Mouse (Mus musculus) CH12F3 (cell line): Measurements from ENCODE around the gene Cln5.

Source experiments
- in situ Hi-C: fragments of 300-500 bp; cut with MboI; formaldehyde crosslinking; loops from 2 replicates; pipeline ENCODE4 v1.14.3; 2020; ENCODE audit warnings: low sequenced_read_pairs

Gene Cln5

GRCm38 (mm10) chr14:103077272-103078005, 7.4 kb downstream of the Cln5 start:
- in situ Hi-C loops: no loop called here

GRCm38 (mm10) chr14:103078006-103078912, 8.2 kb downstream of the Cln5 start:
- in situ Hi-C loops: no loop called here

- in situ Hi-C loops: no loop called here
These were observed 9.4 kb downstream of the Cln5 start for GRCm38 (mm10) chr14:103079209-103079977.

GRCm38 (mm10) chr14:103085840-103086533, 16.0 kb downstream of the Cln5 start:
- in situ Hi-C loops: no loop called here

- in situ Hi-C loops: no loop called here
These were observed 16.8 kb downstream of the Cln5 start for GRCm38 (mm10) chr14:103086671-103087324.

- in situ Hi-C loops: no loop called here
These were observed 17.8 kb downstream of the Cln5 start for GRCm38 (mm10) chr14:103087846-103088245.

- in situ Hi-C loops: no loop called here
These were observed 18.6 kb downstream of the Cln5 start for GRCm38 (mm10) chr14:103088624-103089023.

GRCm38 (mm10) chr14:103093236-103093635, 23.2 kb downstream of the Cln5 start:
- in situ Hi-C loops: no loop called here

- in situ Hi-C loops: no loop called here
These were observed 23.7 kb downstream of the Cln5 start for GRCm38 (mm10) chr14:103093670-103094069.

- in situ Hi-C loops: no loop called here
These were observed 25.0 kb downstream of the Cln5 start for GRCm38 (mm10) chr14:103095036-103095435.

- in situ Hi-C loops: no loop called here
These were observed 25.8 kb downstream of the Cln5 start for GRCm38 (mm10) chr14:103095826-103096225.

GRCm38 (mm10) chr14:103096621-103097020, 26.6 kb downstream of the Cln5 start:
- in situ Hi-C loops: no loop called here

GRCm38 (mm10) chr14:103098213-103098586, 28.2 kb downstream of the Cln5 start:
- in situ Hi-C loops: no loop called here

GRCm38 (mm10) chr14:103098587-103099235, 28.7 kb downstream of the Cln5 start:
- in situ Hi-C loops: no loop called here

- in situ Hi-C loops: no loop called here
These were observed 29.4 kb downstream of the Cln5 start, which contains the start of gene Fbxl3 for GRCm38 (mm10) chr14:103099238-103099933. Gene Fbxl3 (minus strand): TSS chr14:103099566.

- in situ Hi-C loops: no loop called here
These were observed 30.3 kb downstream of the Cln5 start for GRCm38 (mm10) chr14:103100296-103100695.

GRCm38 (mm10) chr14:103101171-103101570, 31.2 kb downstream of the Cln5 start:
- in situ Hi-C loops: no loop called here

- in situ Hi-C loops: no loop called here
These were observed 32.2 kb downstream of the Cln5 start for GRCm38 (mm10) chr14:103102246-103102645.
